In the genomic region with DNA sequence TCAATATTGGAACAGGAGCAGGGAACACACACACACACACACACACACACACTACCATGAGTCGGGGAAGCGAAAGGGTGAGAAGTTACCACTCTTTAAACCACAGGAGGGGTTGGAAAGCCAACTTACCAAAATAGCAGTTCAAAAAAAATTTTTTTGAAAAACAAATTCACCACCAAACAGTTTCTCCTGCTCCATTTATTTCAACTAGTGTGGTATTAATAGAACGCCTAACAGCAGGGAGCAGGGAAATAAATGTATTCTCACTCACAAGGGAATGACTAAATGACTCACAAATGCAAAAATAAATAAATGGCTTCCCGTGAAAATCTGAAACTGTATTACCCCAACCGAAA, we compare ENCODE assay signal across 9 mouse cellular contexts.
DNase-seq lines count a peak whose midpoint lies in the region; ATAC-seq and TF ChIP-seq lines count a peak whose summit lies in the region.
"Had no signal": no experiment of that assay in that cellular context is flagged by ENCODE, and none has a peak within 500 bp of the region (broad histone marks: within the 10 kb centered on the region; RNA-seq: fewer than 3 reads in every experiment).

No protein-coding gene starts in this region.

- WGBS in liver, embryonic 12.5 days (ENCODE audit: insufficient replicate concordance): 49% methylated on average over 5 of the region's 5 CpGs
- WGBS in liver, postnatal 0 days (ENCODE audit: insufficient replicate concordance): 39% methylated on average over 5 of the region's 5 CpGs
- 72% methylated on average over 5 of the region's 5 CpGs for WGBS in forebrain, embryonic 10.5 days
- WGBS in hindbrain, embryonic 16.5 days: 40% methylated on average over 5 of the region's 5 CpGs
- 39% methylated on average over 5 of the region's 5 CpGs for WGBS in neural tube, embryonic 13.5 days

- no peaks in the 10 kb centered on the region for H3K27me3 ChIP-seq in liver, embryonic 12.5 days (replicated peaks)
- no peaks in the 10 kb centered on the region for H3K27me3 ChIP-seq in liver, postnatal 0 days (ENCODE audit: insufficient read depth, low read length)
- H3K27me3 ChIP-seq in forebrain, embryonic 10.5 days (ENCODE audit: poor library complexity, severe bottlenecking): no peaks in the 10 kb centered on the region
- no peaks in the 10 kb centered on the region for H3K27me3 ChIP-seq in hindbrain, embryonic 16.5 days (replicated peaks; ENCODE audit: control insufficient read depth, insufficient read depth, low read length)
- no peaks in the 10 kb centered on the region for H3K27me3 ChIP-seq in neural tube, embryonic 13.5 days

- no peaks in the 10 kb centered on the region for H3K9me3 ChIP-seq in liver, embryonic 12.5 days (replicated peaks)
- H3K9me3 ChIP-seq in liver, postnatal 0 days (ENCODE audit: low read length): no peaks in the 10 kb centered on the region
- H3K9me3 ChIP-seq in forebrain, embryonic 10.5 days: no peaks in the 10 kb centered on the region
- H3K9me3 ChIP-seq in hindbrain, embryonic 16.5 days (ENCODE audit: control insufficient read depth, low read length): no peaks in the 10 kb centered on the region
- H3K9me3 ChIP-seq in neural tube, embryonic 13.5 days: no peaks in the 10 kb centered on the region

- no peaks in the 10 kb centered on the region for H3K36me3 ChIP-seq in liver, embryonic 12.5 days
- no peaks in the 10 kb centered on the region for H3K36me3 ChIP-seq in liver, postnatal 0 days (replicated peaks; ENCODE audit: insufficient read depth, low read length)
- H3K36me3 ChIP-seq in forebrain, embryonic 10.5 days (replicated peaks): no peaks in the 10 kb centered on the region
- no peaks in the 10 kb centered on the region for H3K36me3 ChIP-seq in hindbrain, embryonic 16.5 days (ENCODE audit: control insufficient read depth, insufficient read depth, low read length)
- no peaks in the 10 kb centered on the region for H3K36me3 ChIP-seq in neural tube, embryonic 13.5 days

- no peak overlapping the region for H3K9ac ChIP-seq in liver, embryonic 12.5 days
- H3K9ac ChIP-seq in liver, postnatal 0 days (replicated peaks): no peak overlapping the region
- no peak overlapping the region for H3K9ac ChIP-seq in hindbrain, embryonic 16.5 days (ENCODE audit: low read depth, low read length)
- no peak overlapping the region for H3K9ac ChIP-seq in neural tube, embryonic 13.5 days

- no peak for DNase-seq in liver, postnatal 0 days
- no peak for DNase-seq in forebrain, embryonic 10.5 days (ENCODE audit: extremely low spot score, low spot score)
- DNase-seq in urinary bladder, postnatal 36 days (ENCODE audit: low spot score in 2 of 2): no peak
- DNase-seq in heart, adult 18-20 months: no peak
- DNase-seq: lung, postnatal 36 days had no signal

- peak overlapping the region; percentile 7; the same call in 1 of the 2 replicates for H3K4me2 ChIP-seq in liver, embryonic 12.5 days
- H3K4me2 ChIP-seq in liver, postnatal 0 days (ENCODE audit: low read depth, low read length): no peak overlapping the region
- H3K4me2 ChIP-seq in hindbrain, embryonic 16.5 days (ENCODE audit: low read length): no peak overlapping the region
- peak overlapping the region; percentile 38 for H3K4me2 ChIP-seq in neural tube, embryonic 13.5 days

- no peak for TF ChIP-seq CTCF in liver, postnatal 0 days (IDR thresholded peaks at IDR 0.05; ENCODE audit: low read depth)

- ATAC-seq in liver, embryonic 12.5 days: no peak
- no peak for ATAC-seq in liver, postnatal 0 days
- ATAC-seq in hindbrain, embryonic 16.5 days: 0 out of 2 replicates have a peak, but pooled peaks have one; percentile 29
- no peak for ATAC-seq in neural tube, embryonic 13.5 days (ENCODE audit: low read depth)
- ATAC-seq in erythroid progenitor cell, adult 5-6 weeks (replicated peaks; ENCODE audit: low FRiP score, poor library complexity, severe bottlenecking): no peak

- no peak overlapping the region for H3K27ac ChIP-seq in liver, embryonic 12.5 days
- H3K27ac ChIP-seq in liver, postnatal 0 days (ENCODE audit: low read depth): no peak overlapping the region
- H3K27ac ChIP-seq in forebrain, embryonic 10.5 days: peak overlapping the region; percentile 90
- peak overlapping the region; percentile 58; the same call in 1 of the 2 replicates for H3K27ac ChIP-seq in hindbrain, embryonic 16.5 days (ENCODE audit: low read depth, low read length)
- peak overlapping the region; percentile 75 for H3K27ac ChIP-seq in neural tube, embryonic 13.5 days (replicated peaks)

- H3K4me1 ChIP-seq in liver, embryonic 12.5 days: 0 out of 2 replicates have a peak, but pooled peaks cover 4% of the 10 kb centered on the region
- H3K4me1 ChIP-seq in liver, postnatal 0 days (ENCODE audit: insufficient read depth): peaks cover 10% of the 10 kb centered on the region
- H3K4me1 ChIP-seq in forebrain, embryonic 10.5 days: peaks cover 40% of the 10 kb centered on the region
- peaks cover 21% of the 10 kb centered on the region for H3K4me1 ChIP-seq in hindbrain, embryonic 16.5 days (ENCODE audit: control insufficient read depth, insufficient read depth, low read depth, low read length)
- peaks cover 28% of the 10 kb centered on the region for H3K4me1 ChIP-seq in neural tube, embryonic 13.5 days (replicated peaks)

- no peak for TF ChIP-seq EP300 in liver, postnatal 0 days (IDR thresholded peaks at IDR 0.05; ENCODE audit: low read depth)

- no peak overlapping the region for H3K4me3 ChIP-seq in liver, embryonic 12.5 days
- no peak overlapping the region for H3K4me3 ChIP-seq in liver, postnatal 0 days (ENCODE audit: low read depth, low read length)
- H3K4me3 ChIP-seq in forebrain, embryonic 10.5 days: no peak overlapping the region; the same call in 1 of the 2 replicates
- H3K4me3 ChIP-seq in hindbrain, embryonic 16.5 days (ENCODE audit: low read length): no peak overlapping the region
- no peak overlapping the region for H3K4me3 ChIP-seq in neural tube, embryonic 13.5 days

Comparison
In these comparisons a context has a peak if more than half of its experiments do, and no peak if none do; other contexts are left out.
1. H3K4me2 ChIP-seq: peak in liver, embryonic 12.5 days (single experiment) and neural tube, embryonic 13.5 days (single experiment); none in liver, postnatal 0 days (single experiment) and hindbrain, embryonic 16.5 days (single experiment).
2. H3K27ac ChIP-seq: peak in forebrain, embryonic 10.5 days (single experiment), hindbrain, embryonic 16.5 days (single experiment) and neural tube, embryonic 13.5 days (single experiment); none in liver, embryonic 12.5 days (single experiment) and liver, postnatal 0 days (single experiment).